Mouse (Mus musculus) heart, adult 18-20 months (tissue): ENCODE data around the gene Sesn1. TPM values are rescaled to one million over a fixed set of nuclear protein-coding genes. Genes with fewer than 3 reads are reported as not detected.
"Not testable (repeated sequence)": the region's sequence is repeated elsewhere in the genome, so short reads cannot be mapped to it uniquely, and the experiment has no call there.

ENCODE experiments used
- DNase-seq, 2 experiments: peaks; one replicate each; pipeline ENCODE4 v3.0.0; 2021 to 2022; ENCODE audit warnings: mixed read lengths in 1 of 2
- long read RNA-seq, 2 experiments: library from polyadenylated mRNA; stranded (forward); transcript quantifications; one replicate each; pipeline ENCODE4 v2.0.0; 2021
- total RNA-seq, 2 experiments: library from RNA; stranded (reverse); gene quantifications; 2 replicates each; pipeline ENCODE4 v1.2.3; 2021

The Sesn1 gene
- total RNA-seq, result 100 to 1,000 TPM; 135 to 156 TPM
- long read RNA-seq, experiment 1, transcript Sesn1-201 (10 exons, 2,600 nt), result major isoform, 67 of 88 reads
- long read RNA-seq, experiment 1, transcript Sesn1-202 (10 exons, 3,809 nt), result minor isoform, 10 of 88 reads
- long read RNA-seq, experiment 1, partial matches to known transcripts, result 9 of 88 reads
- long read RNA-seq, experiment 1, other reads (novel, unspliced or antisense), result 2 of 88 reads
- long read RNA-seq, experiment 2, transcript Sesn1-201 (10 exons, 2,600 nt), result major isoform, 68 of 84 reads
- long read RNA-seq, experiment 2, partial matches to known transcripts, result 12 of 84 reads
- long read RNA-seq, experiment 2, other reads (novel, unspliced or antisense), result 2 of 84 reads

DNA sequence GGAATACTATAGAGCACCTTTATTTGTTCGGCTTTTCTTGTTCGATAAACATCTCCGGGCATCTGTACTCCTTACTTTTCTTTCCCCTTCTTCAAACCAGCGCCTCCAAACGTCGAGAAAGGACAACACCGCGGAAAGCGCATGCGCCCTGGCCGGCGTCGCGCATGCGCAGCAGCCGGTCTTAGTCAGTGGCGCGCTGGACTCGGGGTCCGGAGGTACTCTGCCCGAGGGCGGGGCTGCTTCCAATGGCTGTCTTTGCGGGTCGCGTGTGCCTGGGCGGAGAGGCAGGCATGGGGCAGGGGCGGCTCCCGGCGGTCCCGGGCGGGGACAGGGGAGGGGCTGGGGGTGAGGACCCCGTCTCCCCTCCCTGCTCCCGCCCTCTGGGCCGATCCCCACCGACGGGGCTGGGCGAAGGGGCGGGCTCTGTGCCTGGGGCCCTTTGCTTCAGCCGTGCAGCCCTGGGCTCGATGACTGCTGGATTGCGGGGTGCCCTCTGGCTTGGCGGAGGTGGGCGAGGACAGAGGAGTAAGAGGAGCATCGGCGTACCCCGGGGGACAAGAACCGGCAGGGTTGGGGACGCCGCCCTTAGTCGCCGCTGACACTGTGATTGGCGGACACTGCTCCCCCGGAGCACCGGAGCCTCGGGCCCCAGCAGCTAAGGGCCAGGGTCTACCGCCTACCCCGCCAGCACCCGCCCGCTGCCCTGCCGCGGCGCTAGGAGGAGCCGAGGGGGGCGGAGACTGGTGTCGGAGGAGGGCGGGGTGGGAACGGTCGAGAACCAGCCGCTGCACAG is at the start of gene Sesn1, which contains the start of gene Cep57l1:
Gene Sesn1 (plus strand): TSS at position 165 of the 793 bp plus-strand sequence.
Gene Cep57l1 (minus strand): TSS at position 101 of the 793 bp plus-strand sequence.
- DNase-seq, result peak; percentile 94 to 95

DNA sequence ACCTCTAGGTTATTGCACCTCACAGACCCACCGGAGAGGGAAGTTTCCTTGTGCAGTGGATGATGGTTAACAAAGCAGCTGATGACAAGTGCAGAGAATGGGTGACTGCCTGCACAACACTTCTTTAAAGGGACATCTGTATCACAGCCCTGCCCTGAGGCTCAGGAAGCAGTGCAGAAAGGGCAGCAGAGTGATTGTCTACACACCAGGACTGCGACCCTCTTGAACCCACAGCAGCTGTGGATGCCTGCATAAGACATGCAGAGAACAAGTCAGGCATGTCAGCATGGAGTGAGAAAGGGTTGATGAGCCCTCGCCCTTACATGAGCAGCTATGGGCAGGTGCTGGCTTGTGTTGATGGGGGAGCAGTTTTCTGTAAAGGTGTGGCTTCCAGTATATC is 48.9 kb upstream of the Sesn1 start:
- DNase-seq, result no peak

DNA sequence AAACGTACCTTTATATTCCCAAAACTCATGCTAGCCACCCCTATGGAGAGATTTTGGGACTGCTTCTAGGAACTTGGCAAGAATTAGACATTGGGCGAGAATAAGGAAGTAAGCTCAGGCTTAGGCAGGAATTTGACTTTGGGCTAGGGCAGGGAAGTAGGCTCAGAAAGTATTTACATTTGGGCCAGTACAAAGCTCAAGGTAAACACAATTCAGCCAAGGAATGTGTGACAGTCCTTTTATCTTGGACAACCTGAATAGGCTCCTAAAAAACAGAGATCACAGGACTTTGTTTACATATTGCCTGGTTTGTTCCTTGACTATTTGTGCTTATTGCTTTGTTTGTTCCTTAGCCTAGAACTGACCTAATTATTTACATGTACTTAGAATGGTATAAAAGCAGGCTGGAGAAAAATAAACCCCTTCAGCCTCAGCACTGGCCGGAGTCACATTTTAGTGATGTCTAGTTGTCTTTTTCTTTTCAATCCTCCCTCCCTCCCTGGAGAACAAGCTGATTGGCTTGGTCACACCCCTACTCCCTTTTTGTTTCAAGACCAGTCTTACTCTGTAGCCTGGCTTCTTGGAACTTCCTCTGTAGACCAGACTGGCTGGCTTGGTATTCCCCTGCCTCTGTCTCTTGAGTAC is 45.9 kb upstream of the Sesn1 start:
- DNase-seq, result no peak

DNA sequence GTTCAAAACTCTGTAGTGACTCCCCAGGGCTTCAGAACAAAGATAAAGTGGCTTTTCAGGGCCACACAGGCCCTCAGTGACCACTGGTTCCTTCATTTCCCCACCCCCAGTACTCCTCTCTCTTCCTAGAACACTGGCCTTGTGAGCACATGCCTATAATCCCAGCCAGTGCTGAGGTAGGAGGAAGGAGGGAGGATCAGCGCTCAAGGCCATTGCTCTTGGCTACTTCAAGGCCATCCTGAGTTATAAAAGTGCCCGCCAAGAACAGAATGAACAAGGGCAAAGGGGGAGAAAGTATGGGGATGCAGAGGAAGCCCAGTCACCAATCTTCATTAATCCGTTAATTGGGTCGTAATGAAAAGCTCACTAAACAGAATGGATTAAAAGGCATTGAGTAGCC is 44.1 kb upstream of the Sesn1 start:
- no peak for DNase-seq

DNA sequence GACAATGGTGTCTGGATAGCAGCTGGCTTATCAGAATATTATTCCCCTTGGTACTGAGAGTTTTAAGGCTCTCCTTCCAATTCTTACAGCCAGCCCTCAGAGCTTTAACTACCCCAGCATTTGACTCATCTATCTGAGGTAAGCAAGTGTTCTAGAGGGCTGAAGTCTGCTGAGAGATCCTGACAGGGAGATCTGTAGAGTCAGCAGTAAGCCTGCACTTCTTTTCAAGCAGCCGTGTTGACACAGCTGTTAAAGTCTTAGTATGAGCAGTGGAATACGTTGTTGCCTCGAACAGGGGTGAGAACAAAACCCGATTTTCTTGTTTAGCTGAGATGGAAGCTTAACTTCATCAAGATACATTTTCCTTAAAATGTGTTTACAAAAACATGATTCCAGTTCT is 43.5 kb upstream of the Sesn1 start:
- no peak for DNase-seq

DNA sequence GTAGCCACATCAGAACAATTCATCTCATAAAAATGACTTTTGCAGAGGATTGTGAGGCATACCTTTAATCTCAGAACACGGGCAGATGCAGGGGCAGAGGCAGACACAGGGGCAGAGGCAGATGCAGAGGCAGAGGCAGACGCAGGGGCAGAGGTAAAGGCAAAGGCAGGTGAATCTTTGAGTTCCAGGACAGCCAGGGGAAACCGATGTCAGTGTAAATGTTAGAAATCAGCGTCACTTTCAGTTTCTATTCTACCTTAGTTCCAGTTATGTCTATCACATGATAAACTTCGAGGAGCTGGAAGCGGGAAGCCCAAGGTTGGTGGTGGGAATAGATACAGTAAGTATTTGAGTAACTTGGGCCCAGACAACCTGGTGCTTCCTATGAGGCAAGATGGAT is 42.5 kb upstream of the Sesn1 start:
- DNase-seq, result no peak

DNA sequence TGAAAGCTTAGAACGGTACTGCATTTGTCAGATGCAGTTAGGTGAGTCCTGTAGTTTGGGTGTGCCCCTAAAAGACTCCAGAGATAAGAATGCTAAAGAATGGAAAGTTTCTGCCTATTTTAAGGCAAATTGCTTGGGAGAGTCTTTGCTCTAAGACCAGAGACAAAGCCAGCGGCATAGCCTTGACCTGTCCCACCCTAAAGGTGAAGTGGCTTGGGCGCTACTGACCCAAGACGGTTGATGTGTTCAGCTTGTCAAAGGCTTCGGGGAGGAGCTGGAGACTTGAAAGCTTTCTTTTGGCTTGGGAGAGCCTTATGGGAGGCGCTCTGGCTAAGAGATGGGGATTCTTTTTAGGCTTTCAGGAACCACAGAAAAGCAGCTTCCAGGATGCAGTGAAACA is 17.4 kb upstream of the Sesn1 start:
- no peak for DNase-seq

DNA sequence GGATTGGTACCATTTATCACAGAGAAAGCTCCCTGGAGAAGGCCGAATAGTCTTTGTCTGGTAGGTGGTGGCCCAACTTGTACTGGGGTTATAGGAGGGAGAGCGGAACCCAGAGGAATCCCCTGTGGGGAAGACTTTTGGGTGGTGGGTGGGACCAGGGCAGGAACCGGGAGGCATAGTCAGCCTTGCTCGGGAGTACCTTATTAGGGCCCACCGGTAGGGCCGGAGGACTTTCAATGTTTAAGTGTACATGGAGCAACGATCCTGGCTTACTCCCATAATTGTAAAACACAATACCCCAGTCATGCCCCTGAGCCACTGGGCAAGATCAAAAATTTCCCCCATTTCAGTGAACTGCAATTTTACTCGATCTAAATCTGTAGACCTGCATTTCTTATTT is 12.5 kb upstream of the Sesn1 start:
- no peak for DNase-seq

DNA sequence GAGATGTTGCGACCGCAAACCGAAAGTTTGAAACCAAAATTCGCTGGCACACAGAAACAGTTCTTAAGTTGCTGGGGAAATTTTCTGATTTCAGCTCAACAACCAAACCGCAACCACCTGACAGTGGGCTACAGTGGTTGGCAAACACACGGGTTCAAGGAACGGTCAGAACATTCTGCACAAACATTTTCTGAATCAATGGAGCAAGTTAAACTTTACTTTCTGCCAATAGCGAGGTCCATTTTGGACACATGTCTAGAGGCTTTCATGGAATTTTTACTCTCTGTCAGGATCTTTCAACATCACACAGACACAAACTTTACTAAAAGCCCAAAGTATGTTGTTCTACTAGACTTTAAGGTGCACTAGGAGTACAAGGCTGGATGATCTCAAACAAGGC is 6.3 kb upstream of the Sesn1 start:
- no peak for DNase-seq

DNA sequence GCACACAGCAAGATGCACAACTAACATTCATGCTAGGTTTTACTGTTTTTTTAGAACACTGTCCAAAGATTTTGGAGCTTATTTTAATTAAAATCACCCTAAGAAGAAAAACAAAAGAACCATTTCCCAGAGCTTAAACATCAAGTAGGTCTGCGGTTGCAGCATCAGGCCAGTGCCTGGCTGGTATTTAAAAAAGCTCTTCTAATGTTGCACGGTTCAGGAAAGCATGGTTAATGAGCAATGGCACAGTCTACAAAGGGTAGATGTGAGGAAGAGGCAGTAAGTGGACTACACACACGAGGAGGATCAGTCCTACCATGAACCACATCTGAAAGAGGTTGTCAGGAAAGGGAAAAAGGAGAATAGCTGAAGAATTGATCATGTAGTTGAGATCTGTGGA is 5.0 kb upstream of the Sesn1 start:
- DNase-seq, result no peak

DNA sequence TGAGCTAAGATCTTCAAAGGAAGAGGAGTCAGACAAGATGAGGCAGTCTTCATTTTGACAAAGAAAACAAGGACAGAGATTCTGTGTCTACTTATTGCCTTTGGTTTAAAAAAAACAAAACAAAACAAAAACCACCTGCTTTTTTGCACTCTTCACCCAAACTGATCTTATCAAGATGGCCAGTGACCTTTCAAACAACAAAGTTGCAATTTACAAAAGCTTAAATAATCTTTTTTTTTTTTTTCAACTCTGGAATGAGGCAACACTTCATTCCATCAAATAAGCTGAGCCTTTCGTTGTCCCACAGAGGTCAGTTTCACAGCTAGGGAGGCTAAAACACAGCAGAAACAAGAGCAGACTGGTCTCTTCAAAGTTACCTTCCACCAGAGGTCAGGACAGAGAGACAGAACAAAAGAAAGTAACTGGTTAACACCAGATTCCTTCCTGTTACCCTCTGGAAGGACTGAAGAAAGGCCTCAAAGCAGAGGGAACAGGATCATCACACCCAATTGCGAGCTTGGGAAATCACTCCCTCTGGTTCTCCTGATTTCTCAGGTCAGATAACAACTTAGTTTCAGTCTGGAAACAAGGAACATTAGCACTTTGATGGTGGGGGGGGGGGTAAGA is 3.9 kb upstream of the Sesn1 start:
- DNase-seq, result no peak

DNA sequence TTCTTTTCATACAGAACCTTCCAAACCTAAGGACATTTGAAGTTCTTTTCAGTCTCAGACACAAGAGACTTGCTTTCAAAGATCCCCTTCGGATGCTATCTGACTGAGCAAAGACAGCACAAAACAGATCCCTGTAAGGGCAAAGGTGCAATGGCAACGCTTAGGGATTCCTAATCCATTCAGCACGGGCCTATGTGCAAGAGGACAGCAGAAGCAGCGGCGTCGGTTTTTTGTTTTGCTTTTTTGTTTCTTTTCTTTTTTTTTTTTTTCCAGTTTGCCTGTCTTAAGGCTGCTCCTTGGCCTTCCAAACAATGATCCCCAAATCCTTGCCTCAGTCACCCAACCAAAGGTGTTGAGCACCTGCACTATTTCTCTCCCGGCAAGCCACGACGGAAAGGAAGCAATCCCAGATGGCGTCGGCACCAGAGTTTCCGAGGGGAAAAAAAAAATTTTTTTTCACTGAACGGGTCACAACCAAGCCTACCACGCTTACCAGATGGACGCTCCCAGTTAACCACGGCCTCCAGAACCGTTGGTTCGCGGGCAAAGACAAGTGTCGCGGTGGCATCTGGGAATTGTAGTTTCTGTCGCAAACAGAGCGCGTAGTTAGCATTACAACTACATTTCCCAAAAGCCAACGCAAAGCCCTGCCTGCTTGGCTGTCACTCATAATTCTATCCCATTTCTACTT is 510 bp upstream of the Sesn1 start:
- DNase-seq, result peak; percentile 93 to 94

DNA sequence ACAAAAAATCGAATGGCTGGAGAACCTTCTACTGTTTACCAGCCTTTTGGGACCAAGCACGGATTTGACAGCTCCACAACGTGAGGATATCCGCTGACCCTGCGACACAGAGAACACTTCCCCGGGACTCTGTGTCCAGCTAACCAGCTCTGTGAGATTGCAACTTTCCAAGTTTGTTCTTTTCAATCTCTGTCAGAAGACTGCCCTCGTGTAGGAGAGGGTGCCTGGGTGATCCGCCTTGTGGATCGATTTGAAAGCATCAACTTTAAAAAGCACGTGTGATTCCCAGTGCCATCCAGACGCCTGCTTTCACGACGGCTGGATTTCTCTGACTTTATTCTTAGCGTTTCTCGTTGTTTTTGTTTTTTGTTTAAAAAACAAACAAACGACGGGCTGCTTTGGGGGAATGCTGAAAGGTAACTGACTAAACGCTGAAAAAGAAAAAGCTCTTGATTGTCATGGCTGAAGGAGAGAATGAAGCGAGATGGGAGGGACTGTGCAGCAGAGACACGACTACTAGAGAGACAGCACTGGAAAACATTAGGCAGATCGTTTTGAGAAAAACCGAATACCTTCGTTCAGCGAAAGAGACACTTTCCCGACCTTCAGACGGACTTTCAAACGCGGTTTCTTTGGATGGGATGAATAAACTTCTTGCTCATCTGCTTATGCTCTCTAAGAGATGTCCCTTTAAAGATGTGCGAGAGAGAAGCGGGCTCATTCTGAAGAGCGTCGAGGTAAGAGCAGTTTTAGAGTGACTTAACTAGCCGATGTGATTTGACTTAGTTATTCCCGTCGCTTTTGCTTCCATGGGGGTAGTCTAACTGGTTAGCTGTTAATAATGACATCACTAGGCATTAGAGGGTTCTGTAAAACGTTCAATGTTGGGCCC is 1.1 kb downstream of the Sesn1 start:
- DNase-seq, result no peak

DNA sequence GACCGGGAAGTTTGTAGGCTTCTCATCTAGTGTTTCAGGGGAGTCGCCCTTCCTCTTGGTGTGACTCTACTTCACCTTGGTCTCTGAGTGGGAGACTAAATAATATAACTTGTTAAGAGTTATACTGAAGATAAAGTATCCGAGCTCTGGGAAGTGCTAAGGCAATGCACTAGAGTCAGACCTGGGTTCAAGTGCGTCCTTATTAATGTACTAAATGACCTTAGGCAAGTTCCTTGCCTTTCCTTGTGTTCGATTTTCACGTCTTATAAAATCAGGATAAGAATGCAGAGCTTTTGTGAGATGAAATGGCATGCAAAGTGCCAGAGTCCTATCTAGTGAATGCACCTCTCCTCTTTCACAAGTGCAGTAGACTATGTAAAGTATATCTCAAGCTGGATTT is 2.8 kb downstream of the Sesn1 start:
- no peak for DNase-seq

DNA sequence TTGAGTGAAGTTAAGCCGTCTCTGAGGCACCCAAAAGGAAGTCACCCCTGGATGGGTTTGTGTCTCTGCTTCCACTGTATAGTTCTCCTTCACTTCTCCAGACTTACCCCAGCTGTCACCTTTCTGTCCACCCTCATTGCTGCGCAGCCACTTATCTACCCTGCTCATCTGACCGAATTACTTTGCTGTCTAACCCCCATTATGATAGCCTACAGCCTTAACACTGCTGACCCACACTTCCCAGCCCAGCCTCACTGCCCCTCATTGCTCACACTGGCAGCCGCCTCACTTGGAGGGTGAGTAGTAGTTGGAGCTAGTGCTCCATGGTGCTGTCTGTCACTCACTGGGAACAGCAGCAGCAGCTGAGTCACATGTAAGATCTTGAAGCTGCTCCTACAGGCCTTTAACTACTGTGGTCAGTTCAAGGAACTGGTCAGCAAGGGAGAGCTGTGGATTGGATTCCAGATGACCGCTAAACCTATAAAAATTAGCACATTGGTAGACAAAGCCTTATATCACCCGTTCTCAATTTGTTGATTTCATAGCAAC is 4.6 kb downstream of the Sesn1 start:
- no peak for DNase-seq

DNA sequence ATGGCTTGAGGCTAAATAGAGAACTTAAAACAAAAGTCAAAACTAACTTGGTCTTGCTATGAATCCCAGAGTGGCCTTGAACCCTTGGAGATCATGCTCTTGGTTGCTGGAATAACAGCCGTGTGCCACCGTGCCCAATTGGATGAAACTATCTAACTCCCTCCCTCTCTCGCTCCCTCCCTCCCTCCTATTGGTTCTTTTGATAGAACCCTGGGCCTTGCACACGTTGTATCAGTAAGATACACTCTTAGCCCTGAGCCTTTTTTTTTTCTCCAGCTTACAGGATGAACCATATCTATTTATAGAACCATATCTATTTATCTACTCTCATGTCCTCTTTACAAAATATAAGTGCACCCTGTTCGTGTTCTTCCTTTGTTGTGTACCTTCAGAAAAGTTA is 6.8 kb downstream of the Sesn1 start:
- DNase-seq, result no peak

DNA sequence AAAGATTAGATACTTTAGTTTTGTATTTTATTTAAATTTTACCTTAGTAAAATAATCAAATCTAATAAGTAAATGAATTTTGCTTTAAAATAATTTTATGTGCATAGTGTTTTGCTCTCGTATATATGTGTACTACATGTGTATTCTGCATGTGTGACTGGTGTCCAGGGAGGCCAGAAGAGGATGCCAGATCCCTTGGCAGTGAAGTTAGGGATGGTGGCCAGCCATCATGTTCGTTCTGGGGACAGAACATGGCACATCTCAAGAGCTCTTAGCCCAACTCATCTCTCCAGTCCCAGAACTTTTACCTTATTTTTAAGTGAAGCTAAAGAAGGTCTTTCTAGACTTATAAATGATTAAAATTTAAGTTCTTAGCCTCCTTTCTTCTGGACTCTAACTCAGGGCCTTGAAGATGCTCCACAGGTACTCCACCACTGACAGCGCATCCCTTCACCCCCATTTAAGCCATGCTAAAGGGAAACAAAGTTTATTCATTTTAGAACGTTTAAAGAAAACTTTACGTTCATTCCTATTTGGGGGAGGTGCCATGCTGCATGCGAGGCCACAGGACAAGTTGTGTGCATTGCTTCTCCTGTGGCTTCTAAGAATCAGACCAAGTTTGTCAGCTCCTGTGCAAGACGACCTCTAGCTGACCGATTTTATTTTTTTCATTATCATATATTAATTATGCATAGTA is 8.4 kb downstream of the Sesn1 start:
- DNase-seq, result no peak

DNA sequence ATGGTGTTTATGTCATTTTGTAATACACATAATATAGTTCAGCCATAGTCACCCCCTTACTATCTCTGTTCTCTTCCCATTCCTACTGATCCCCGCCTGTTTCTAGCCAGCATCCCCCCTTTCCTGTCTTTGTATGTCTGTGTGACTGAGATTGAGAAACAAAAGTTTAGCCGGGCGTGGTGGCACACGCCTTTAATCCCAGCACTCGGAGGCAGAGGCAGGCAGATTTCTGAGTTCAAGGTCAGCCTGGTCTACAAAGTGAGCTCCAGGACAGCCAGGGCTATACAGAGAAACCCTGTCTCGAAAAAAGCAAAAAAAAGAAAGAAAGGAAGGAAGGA is 9.0 kb downstream of the Sesn1 start:
- DNase-seq, result not testable (repeated sequence)

DNA sequence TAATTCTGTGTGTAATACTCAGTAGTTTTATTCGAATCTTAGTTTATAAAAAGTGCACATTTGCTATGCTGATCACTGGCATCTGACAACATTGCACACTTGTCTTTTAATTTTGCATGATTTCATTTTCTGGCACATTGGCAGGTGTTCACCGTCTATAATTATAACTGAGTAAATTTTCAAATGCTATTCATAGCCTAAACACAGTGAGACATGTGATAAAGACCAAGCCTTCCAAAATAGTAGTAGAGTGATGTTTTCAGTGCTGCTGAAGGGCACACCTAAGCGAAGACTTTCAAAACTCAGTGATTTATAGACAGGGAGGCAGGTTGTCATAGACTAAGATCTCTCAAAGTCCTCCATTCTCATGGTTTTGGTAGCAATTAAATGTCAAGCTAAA is 9.6 kb downstream of the Sesn1 start:
- peak in 1 of 2 experiments; percentile 42 for DNase-seq

DNA sequence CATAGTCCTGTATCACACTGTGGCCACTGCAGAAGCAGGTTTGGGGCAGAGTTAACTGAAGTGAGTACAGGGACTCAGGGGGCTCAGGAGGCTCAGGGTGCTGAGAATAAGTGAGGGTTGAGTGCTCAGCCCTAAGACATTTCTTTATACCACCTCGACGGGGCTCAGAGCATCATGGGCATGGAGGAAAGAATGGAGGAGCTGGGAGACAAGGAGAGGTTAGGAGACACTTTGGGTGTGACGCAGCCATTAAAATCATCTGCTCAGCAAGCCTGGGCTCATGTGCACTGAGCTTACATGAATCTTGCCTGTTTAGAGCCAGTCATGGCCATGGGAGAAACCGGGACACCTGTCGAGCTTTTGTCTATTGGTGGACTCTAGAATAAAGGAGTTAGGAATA is 10.7 kb downstream of the Sesn1 start:
- DNase-seq, result no peak
